Mouse (Mus musculus) adrenal gland, adult (tissue): ENCODE data around the gene Ndufa13.
A peak's percentile ranks its signal among the peaks of the same experiment; 100 is the strongest.
"Not testable (repeated sequence)": the region's sequence is repeated elsewhere in the genome, so short reads cannot be mapped to it uniquely, and the experiment has no call there.

ENCODE experiments used
- DNase-seq, 2 experiments: peaks; one replicate each; pipeline ENCODE4 v3.0.0; 2022 to 2023; ENCODE audit warnings: low spot score in 1 of 2; ENCODE audit not compliant: inconsistent age in 2 of 2

The Ndufa13 gene

DNA sequence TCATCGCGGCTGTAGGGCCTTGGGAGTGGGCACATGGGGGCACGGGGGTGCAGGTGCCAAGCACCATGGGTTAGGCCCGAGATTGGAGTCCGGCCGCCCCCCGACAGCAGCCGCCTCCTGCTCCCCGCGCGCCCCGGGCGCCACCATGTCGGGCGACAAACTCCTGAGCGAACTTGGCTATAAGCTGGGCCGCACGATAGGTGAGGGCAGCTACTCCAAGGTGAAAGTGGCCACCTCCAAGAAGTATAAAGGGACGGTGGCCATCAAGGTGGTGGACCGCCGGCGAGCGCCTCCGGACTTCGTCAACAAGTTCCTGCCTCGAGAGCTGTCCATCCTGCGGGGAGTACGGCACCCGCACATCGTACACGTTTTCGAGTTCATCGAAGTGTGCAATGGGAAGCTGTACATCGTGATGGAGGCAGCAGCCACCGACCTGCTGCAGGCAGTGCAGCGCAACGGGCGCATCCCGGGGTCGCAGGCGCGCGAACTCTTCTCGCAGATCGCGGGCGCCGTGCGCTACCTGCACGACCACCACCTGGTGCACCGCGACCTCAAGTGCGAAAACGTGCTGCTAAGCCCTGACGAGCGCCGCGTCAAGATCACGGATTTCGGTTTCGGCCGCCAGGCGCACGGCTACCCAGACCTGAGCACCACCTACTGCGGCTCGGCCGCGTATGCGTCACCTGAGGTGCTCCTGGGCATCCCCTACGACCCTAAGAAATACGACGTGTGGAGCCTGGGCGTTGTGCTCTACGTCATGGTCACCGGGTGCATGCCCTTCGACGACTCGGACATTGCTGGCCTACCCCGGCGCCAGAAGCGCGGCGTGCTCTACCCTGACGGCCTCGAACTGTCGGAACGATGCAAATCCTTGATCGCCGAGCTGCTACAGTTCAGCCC, at the start of gene Ndufa13, which contains the start of the genes Tssk6 and Yjefn3:
TSS of gene Ndufa13 (minus strand) at position 396 of the 900 bp plus-strand sequence.
TSS of gene Tssk6 (plus strand) at position 22 of the 900 bp plus-strand sequence.
TSS of gene Yjefn3 (minus strand) at position 550 of the 900 bp plus-strand sequence.
- peak in 1 of 2 experiments; percentile 69 for DNase-seq

DNA sequence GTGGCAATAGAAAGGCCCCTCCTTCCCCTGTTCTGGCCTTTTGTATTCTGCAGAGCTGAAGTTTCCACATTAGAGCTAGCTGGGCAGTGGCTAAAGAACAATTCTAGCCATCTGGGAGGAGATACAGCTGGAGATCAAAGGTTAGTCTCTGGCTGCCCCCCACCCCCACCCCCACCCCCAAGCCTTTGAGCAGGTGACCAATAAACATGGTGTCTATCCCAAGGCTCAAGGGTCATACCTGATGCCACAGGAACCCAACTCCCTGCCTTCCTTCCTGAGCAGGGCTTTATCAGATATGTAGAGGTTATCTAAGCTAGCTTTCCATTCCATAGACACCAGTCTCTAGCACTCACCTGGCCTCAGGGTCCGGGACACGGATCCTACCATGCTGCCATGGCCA, 47.9 kb upstream of the Ndufa13 start:
- no peak for DNase-seq

DNA sequence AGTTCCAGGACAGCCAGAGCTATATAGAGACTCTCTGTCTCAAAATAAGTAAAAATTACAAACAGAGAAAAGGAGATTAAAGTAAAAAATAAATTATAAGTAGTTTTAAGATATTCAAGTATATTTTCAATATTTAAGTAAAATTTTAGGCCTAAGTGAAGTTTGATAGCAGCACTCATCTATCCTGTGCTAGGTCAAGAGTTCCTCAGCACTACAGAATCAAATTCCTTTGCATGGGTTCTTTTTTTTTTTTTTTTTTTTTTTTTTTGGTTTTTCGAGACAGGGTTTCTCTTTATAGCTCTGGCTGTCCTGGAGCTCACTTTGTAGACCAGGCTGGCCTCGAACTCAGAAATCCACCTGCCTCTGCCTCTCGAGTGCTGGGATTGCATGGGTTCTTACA, 40.1 kb upstream of the Ndufa13 start:
- not testable (repeated sequence) for DNase-seq

DNA sequence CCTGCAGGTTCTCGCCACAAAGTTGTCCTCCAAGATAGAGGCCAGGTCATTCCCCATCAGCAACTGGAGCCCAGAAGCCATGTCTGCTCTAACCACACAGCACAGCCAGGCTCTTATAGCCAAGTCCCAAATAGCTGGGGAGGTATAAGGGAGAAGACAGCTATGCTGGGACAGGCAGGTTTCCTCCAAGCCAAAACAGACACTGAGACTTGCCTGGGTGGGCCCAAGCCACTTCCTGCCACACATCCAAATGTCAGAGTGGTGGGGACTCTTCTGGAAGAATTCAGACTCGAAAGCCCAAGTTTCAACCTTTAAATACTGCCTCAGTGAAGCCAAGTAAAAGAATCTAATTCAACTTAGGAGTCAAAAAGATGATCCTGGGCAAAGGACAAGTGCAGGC, 38.0 kb upstream of the Ndufa13 start:
- DNase-seq, result no peak

DNA sequence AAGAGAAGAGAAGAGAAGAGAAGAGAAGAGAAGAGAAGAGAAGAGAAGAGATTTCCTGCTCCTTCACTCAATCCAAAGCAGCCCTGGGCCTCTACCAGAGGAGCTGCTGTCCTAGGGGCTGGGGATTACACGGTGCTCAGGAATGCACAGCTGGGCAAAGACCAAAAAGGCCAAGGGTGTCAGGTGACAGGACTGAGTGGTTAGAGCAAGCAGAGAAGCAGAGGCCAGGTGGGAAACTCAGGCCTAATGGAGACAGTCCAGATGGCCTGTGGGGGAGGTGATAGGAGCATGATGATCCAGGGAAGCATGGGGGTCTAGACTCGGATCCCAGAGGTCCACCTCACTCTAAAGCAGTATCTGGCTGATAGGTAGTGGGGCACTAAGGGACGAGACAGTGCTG, 37.3 kb upstream of the Ndufa13 start:
- peak in 1 of 2 experiments; percentile 34 for DNase-seq

DNA sequence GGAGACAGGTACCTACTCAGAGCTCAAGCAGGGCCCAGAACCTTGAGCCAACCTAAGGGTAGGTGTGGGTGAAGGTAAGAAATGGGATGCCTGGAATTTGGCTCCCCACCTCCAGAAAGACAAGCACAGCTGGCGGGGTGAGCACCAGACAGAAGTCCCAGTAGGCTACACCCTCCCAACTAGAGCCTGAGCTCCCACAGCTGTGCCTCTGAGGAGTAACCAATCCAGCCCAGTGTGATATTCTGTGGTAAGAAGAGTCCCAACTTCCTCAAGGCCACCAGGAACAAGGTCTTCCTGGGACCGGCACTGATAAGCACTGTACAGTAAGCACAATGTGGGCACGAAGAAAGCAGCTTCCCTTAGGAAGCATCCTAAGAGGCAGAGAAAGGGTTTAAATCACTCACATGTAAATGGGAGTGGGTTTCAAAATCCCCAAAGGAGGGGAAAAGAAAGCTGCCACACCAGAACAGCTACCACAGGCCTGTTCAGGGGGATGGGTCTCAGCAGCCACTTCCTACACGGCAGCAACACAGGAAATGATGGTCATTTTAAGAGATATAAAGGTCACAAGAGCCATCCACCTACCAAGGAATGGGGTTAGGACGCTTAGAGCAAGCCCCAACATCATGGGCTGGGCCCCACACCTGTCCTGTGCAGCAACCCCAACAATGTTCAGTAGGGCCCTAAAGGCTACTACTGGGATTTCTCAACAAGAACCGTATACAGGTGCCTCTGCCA, 36.1 kb upstream of the Ndufa13 start:
- peak; percentile 58 to 64 for DNase-seq

DNA sequence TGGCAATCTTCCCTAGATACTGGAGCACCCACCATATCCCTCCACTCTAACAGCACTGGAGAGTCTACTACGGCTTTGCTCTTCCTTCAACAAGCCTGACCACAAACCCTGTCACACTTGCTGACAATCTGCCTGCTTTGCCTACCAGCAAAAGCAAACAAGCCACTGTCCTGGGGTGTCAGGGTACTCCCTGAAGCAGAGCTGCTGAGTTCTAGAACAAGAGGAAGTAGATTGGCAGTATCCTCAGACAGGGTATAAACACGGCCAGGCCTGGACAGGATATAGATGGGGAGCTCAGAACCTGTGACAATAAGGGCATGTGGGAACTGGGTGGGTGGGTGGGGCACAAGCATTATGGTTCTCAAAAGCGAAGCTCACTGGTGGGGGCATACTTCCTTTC, 35.1 kb upstream of the Ndufa13 start:
- no peak for DNase-seq

DNA sequence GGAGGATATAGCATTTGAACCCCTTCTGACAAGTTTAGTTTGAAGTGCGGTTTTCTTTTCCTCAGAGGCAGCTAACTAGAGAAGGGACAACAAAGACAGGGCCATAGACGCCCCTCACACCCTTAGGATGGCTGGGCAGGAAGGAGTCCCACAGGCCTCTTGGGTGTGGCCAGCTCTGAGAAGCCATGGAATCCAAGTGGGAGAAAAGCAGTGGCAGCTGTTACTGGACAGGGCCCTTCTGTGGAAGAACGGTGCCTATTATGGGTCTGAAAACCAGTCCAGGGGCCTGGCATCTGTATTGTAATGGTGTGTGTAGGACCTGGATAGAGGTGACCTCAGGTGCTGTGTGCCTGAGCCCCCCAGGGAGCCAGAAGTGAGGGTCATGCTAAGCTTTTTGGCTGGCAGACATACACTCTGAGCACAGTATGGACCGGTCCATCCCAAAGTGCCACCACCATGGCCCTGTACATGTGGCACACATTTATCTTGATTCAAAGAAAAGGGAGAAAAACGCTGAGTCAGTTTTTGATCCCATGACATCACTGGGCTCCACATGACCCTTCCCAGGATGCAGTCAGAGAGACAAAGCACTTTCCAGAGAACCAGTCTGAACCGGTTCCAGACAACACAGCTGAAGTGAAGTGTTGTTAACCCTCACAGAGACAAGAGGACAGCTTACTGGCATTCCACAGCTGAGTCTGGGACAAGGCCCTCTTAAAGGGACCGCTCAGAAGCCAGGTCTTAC, 33.9 kb upstream of the Ndufa13 start:
- peak in 1 of 2 experiments; percentile 69 for DNase-seq

DNA sequence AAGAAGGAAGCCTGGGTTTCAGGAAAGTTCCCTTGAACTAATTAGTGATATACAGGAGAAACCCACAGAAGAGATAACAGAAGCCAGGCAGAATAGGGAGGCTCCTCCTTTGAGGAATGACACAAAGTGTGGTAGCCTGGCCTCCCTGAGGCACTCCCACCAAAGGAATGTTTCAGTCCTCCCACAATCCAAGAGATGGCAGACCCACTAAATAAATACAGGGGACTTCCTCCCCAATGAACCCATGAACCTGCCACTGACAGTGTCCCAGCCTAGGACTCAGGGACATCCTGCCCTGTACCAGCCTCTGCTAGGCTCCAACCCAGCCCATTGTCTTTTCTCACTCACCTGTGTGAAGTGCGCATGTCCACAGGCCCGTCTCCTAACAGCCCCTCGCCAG, 33.1 kb upstream of the Ndufa13 start:
- no peak for DNase-seq

DNA sequence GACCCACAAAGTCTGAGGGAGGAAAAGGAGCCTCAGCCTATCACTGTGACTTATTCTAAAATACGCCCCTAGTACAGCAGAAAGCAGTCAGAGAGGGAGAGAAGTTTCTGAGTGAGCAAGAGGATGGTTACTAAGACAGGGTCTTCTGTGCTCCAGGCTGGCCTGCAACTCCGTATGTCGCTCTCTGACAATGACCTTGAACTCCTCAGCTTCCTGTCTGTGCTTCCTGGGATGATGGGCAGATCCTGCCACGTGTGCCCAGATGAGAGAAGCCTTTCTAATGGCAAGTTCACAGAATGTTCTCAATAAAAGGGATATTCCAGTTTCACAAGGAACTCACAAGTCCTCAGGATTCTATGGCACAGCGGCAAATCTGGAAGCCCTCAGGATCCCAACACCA, 32.2 kb upstream of the Ndufa13 start:
- DNase-seq, result peak in 1 of 2 experiments; percentile 56

DNA sequence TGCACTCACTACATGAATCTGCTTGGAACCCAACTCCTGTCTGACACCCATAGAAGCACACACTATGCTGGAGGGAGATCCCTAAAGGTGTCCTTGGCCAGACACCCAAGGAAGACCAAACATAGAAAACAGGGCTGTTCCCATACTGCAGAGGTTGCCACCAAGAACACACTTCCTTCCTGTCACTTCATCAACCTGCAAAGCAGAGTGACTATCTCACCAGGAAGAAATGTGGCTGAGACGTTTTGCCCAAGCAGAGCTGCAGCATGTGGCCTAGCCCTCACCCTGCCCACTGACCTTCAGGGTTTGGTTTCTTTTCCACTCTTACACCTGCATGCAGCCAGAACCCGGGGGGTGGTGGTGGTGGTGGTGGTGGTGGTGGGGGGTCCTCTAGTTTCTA, 31.5 kb upstream of the Ndufa13 start:
- no peak for DNase-seq

DNA sequence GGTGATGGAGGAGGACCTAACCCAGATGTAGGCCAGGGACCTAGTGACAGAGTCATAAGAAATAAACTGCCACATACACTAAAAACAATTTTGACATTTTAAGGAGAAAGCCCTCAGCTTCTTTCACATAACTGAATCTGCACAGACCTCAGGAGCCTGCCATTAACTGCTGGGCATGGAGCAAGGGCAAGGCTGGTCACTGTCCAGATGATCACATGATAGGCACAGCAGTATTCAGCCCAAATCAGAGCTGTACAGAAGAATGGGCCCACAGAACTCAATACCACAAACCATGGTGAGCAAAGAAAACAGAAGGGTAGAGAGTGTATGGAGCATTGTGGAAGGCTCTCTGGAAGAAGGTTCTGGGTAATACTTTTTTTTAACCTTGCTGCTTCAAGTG, 24.5 kb upstream of the Ndufa13 start:
- DNase-seq, result no peak

DNA sequence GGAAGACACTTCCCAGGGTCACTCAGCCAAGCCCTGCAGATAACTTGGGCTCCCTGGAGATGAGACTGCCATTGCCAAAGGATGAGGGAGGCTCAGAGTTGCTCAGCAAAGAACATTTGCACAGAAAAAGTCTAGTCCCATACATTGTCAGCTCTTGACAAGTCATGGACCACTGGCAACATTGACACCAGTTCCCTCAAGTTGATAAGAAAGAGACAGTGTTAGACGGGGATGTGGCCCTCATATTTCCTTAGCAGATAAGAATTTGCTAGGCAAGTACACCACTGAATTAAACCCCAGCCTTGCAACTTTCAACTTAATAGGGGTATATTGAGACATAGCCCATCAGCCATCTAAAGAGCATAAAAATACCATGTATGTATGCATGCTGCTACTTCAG, 21.6 kb upstream of the Ndufa13 start:
- DNase-seq, result no peak

DNA sequence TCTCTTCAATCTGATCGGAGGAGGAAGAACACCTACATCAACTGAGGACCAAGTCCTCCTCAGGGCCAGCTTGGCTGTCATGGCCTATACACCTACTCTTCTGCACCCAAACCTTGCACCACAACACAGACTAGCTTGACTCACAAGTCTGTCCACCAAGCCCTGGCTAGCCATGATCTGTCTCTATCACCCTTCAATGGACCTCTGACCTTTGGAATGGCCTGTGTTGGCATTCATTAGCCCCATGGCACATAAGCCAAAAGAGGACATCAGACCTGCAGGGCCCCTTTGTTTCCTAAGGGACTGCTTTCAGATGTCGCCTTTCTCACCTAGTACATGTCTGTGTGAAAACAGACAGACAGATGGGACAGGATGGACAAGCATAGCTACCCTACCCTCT, 18.8 kb upstream of the Ndufa13 start:
- DNase-seq, result no peak

DNA sequence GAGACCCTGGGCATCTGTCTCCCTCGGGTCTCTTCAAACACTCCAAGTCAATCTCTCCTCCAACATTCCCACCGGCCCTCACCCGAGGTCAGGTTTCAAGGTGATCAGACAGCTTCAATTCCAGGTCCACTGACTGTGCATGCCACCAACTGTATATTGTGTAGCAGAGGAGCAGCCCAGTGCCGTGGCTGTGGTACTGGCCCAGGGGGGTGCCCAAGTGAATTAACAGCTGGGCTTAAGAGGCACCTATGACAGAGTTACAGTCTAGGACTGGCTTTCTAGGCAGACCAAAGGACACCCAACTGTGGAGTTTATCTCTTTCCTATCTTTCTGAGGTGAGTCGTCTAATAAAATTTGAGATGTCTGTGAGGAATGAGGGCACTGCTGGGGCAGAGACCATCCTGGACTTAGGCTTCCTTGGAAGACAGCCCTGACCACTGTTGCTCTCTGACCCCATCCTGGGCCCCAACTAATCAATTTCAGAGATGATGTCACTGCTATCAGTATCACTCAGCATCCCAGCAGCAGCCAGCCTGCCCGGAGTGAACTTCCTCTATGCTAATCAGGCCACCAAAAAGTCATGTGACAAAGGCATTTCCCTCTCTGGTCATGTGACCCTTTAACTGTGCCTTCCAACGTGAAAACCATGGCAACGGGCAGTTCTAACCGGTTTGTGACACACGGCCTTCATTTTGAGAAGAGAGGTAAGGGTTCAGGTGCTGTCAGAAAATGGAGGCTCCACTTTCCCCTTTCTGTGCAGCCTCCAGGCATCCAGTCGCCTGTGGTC, 17.7 kb upstream of the Ndufa13 start:
- DNase-seq, result peak; percentile 59 to 79

DNA sequence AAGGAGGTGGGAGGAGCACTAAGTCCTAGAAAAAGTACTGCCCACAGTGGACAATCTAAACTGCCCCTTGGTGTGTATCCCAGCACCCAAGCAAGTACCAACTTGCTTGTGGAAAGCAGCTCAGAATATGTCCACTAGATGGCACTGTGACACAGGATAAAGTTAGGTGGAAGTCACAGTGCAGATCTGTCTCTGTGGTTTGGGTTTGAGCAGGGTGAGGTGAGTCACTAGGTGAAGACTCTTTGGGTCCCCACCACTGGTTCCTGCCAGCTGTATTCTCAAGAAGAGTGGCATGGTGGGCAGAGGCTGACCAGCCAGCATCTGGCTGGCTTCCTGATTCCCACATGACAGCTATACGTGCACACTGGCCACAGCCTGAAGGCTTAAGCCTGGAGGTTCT, 16.7 kb upstream of the Ndufa13 start:
- DNase-seq, result peak; percentile 82 to 96

DNA sequence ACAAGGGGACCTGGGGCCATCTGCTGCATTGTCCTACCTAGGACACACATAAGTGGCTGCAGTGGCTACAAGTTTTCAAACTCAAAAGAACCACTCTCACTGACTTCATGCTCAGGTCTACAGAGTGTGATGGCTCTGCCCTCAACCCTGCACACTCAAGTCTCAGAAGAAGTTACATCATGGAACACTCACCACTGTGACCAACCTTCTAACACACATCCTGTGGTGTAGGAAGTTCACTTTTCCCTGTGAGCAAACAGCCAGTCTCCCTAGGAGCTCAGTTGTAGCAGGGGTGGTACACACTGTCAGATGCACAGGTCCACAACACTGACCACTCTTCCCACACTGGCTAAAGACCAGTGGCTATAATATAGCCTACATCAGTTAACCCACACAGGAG, 16.1 kb upstream of the Ndufa13 start:
- no peak for DNase-seq

DNA sequence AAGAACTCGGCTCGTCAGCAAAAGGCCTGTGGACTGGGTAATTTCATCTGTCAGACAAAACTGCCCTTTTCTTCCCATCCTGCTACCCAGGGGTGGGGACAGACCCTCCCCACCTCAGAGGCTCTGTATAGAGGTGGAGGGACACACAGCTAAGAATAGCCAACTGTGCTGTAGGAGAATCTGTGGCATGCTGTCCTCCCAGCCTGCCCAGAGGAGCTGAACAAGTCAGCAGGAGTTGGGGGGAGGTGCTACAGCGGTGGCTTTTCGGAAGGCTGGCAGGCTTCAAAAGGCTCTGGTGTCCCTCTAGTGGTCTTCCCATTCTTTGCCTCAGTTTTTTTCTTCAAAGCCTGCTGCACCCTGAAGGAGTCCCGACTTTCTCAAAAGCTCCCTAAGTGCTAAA, 13.4 kb upstream of the Ndufa13 start:
- no peak for DNase-seq

DNA sequence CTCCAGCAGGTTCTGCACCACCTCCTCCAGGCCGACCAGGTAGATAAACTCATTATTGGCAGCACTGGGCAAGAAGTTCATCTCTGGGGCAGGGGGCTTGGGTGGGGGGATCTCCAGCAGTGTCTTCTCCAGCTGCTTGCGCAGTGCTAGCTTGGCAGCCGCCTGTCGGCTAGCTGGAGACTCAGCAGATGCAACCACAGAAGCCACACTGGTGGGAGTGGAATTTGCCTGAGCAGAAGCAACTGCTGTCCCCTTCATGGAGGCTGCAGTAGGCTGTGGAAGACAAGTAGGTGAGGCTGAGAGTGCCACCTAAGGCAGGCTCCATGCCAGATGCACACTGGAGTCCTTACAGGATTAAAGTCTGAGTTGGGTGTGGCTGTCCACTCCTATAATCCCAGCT, 12.2 kb upstream of the Ndufa13 start:
- DNase-seq, result no peak

DNA sequence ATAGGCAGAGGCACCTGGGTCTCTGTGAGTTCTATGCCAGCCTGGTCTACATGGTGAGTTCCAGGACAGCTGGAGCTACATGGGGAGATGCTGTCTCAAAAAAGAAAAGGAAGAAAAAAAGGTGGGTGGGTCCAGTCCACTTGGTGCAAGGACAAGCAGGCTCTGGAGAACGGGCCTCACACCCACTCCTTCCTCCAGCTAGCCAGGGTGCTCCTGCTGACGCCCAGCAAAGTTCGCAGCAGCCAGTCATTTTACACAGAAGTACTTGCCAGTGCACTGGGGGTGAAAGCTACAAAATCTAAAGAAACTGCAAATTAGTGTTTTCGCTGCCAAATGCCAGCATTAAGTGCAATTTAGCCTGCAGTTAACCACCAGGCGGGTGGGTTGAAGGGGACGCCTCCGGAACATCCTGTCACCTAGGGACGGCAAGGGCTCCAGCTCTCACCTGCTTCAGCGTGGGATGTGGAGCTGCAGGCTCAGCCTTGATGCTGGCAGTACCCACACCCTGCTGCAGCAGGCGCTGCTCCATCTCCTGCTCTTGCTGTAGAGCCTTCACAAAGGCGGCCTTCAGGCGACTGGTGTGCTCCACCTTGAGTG, 10.2 kb upstream of the Ndufa13 start:
- DNase-seq, result no peak
